Mouse (Mus musculus) ES-E14 (cell line): ENCODE measurements at regions not wholly inside any gene's neighbourhood (a gene's known extent, or its start where the extent isn't known, plus 50 kb on each side); places are given as distances from the start of the nearest gene placed in this dataset.

Experiments
- DNase-seq: peaks from one replicate; pipeline ENCODE4 v3.0.0-alpha.2; 2013; ENCODE audit warnings: low read depth, low spot score
- H3K27ac ChIP-seq: 2 replicates; pipeline ENCODE4 v1.5.1; 2012; ENCODE audit warnings: low read depth, mild to moderate bottlenecking, low read length, moderate library complexity, mixed read lengths; ENCODE audit not compliant: poor library complexity, insufficient read depth, severe bottlenecking
- H3K36me3 ChIP-seq: 2 replicates; pipeline ENCODE4 v1.6.1; 2012; ENCODE audit warnings: mild to moderate bottlenecking, low read length, moderate library complexity, mixed read lengths; ENCODE audit not compliant: control insufficient read depth, poor library complexity, insufficient read depth, severe bottlenecking
- H3K4me1 ChIP-seq, 2 experiments: fragments of 150-350 bp in 1 of 2; sonication (generic) in 1 of 2; 2 replicates each; pipeline ENCODE4 v1.6.1; 2012; ENCODE audit warnings: low read length in 2 of 2, mild to moderate bottlenecking in 1 of 2, mixed read lengths in 1 of 2; ENCODE audit not compliant: control insufficient read depth in 2 of 2, insufficient read depth in 2 of 2, poor library complexity in 1 of 2
- H3K4me3 ChIP-seq, 2 experiments: fragments of 150-350 bp in 1 of 2; sonication (generic) in 1 of 2; 2 replicates each; pipeline ENCODE4 v1.5.1; 2012; ENCODE audit warnings: low read length in 2 of 2, low read depth in 1 of 2, mild to moderate bottlenecking in 1 of 2, mixed read lengths in 1 of 2; ENCODE audit not compliant: insufficient read depth in 1 of 2, poor library complexity in 1 of 2, severe bottlenecking in 1 of 2
- H3K9ac ChIP-seq: 2 replicates; pipeline ENCODE4 v1.6.1; 2012; ENCODE audit warnings: low read depth, mild to moderate bottlenecking, low read length, mixed read lengths; ENCODE audit not compliant: poor library complexity, insufficient read depth, severe bottlenecking
- H3K9me3 ChIP-seq: fragments of 150-350 bp; sonication (generic); 2 replicates; pipeline ENCODE4 v1.6.1; 2012; ENCODE audit warnings: low read depth, mild to moderate bottlenecking, low read length; ENCODE audit not compliant: control insufficient read depth, insufficient read depth
- CHD2 ChIP-seq: IDR thresholded peaks from 2 replicates; pipeline ENCODE4 v1.6.1; 2014; ENCODE audit warnings: mild to moderate bottlenecking, low read depth, low read length, inconsistent platforms
- HCFC1 ChIP-seq: IDR thresholded peaks from 2 replicates; pipeline ENCODE4 v1.6.1; 2012; ENCODE audit warnings: low read length, inconsistent platforms, borderline replicate concordance; ENCODE audit not compliant: insufficient read depth
- MAFK ChIP-seq: IDR thresholded peaks from 2 replicates; pipeline ENCODE4 v1.6.1; 2014; ENCODE audit warnings: mild to moderate bottlenecking, low read depth, low read length, inconsistent platforms; ENCODE audit not compliant: insufficient read depth
- ZC3H11A ChIP-seq: IDR thresholded peaks from 2 replicates; pipeline ENCODE4 v1.6.1; 2012; ENCODE audit warnings: low read depth, mild to moderate bottlenecking, inconsistent platforms, low read length, borderline replicate concordance
- ZNF384 ChIP-seq: IDR thresholded peaks from 2 replicates; pipeline ENCODE4 v1.6.1; 2012; ENCODE audit warnings: low read depth, low read length, inconsistent platforms
- in situ Hi-C, 2 experiments: fragments of 600-800 bp; cut with MboI; formaldehyde crosslinking; loops; one replicate each; pipeline ENCODE4 v1.15.1; 2025; ENCODE audit warnings: low sequenced_read_pairs in 2 of 2, inconsistent platforms in 1 of 2; ENCODE audit not compliant: unreplicated experiment in 2 of 2

DNA sequence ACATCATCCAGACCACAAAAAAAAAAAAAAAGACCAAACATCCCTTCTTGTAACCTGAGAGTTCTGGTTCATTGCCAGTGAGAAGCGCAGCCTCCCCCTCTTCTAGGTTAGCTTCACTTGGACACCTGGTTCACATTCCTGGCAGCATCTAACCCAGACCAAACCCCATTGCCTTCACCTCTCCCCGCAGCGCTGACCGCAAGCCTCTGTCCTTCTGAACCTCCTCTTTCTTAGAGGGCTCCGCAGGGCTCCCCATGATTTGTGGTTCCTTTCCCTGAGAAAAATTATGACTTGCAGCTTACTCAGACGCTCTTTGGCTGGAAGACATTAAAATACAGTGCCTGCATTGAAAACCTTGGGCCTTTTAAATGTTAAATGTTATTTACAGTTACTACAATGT, 115.8 kb downstream of the Snx18 start:
- H3K9ac ChIP-seq = no peak overlapping the region
- H3K27ac ChIP-seq = no peak overlapping the region
- TF ChIP-seq ZC3H11A (no peak), CHD2 (no peak), ZNF384 (no peak), MAFK (no peak), HCFC1 (no peak)
- no peak overlapping the region for H3K4me3 ChIP-seq
- H3K36me3 ChIP-seq = no peaks in the 10 kb centered on the region
- H3K4me1 ChIP-seq = no peaks in the 10 kb centered on the region
- in situ Hi-C loops = no loop called here
- DNase-seq = no peak
- no peaks in the 10 kb centered on the region for H3K9me3 ChIP-seq

- TF ChIP-seq CHD2 (no peak), MAFK (no peak), ZC3H11A (no peak), HCFC1 (no peak), ZNF384 (no peak)
- no peak for DNase-seq
- Histone ChIP-seq H3K36me3 (no peaks in the 10 kb centered on the region), H3K4me3 (no peak overlapping the region), H3K9me3 (no peaks in the 10 kb centered on the region), H3K4me1 (no peaks in the 10 kb centered on the region), H3K27ac (no peak overlapping the region), H3K9ac (no peak overlapping the region)
- in situ Hi-C loops = no loop called here
These were observed 116.3 kb downstream of the Snx18 start for GRCm38 (mm10) chr13:113502059-113502458.

DNA sequence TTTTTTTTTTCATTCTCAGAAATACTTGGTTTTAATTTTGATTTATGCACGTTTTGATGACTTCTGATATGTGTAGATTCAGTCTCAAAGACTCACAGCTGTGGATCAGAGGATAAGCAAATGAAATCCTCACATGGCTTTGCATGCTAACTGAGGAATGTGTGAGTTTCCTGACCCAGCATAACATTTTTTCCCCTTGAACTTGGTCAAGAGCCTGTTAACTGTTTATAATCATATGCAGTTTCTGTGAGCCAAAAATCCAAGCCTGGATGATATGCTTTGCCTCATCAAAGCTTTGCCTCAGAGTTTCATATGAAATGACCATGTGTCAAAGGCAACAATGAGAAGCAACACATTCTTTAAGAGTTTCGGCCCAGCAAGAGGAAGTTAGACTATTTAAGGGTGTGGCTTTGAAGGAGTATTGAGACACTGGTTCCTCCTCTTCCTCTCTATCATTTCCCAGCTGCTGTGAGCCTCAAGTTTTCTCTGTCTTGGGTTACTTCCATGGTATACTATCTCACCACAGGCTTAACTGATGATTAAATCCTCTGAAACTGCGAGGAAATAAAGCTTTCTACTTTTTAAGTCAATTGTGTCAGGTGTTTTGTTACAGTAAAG, 117.9 kb downstream of the Snx18 start:
- no peaks in the 10 kb centered on the region for H3K4me1 ChIP-seq
- no peaks in the 10 kb centered on the region for H3K36me3 ChIP-seq
- H3K9me3 ChIP-seq = no peaks in the 10 kb centered on the region
- in situ Hi-C loops = no loop called here
- TF ChIP-seq HCFC1 (no peak), CHD2 (no peak), ZNF384 (no peak), ZC3H11A (no peak), MAFK (no peak)
- H3K9ac ChIP-seq = no peak overlapping the region
- DNase-seq = no peak
- H3K27ac ChIP-seq = no peak overlapping the region
- no peak overlapping the region for H3K4me3 ChIP-seq

- TF ChIP-seq ZNF384 = no peak
- no peak for TF ChIP-seq CHD2
- TF ChIP-seq ZC3H11A = no peak
- no peak overlapping the region for H3K9ac ChIP-seq
- H3K4me3 ChIP-seq = no peak overlapping the region
- no peaks in the 10 kb centered on the region for H3K4me1 ChIP-seq
- no peaks in the 10 kb centered on the region for H3K9me3 ChIP-seq
- no peaks in the 10 kb centered on the region for H3K36me3 ChIP-seq
- no peak overlapping the region for H3K27ac ChIP-seq
- in situ Hi-C loops = no loop called here
- DNase-seq = no peak
These were observed 119.2 kb downstream of the Snx18 start for GRCm38 (mm10) chr13:113499079-113499710.
